Mouse (Mus musculus): ENCODE results near the gene BC028528. TPM values are rescaled to one million over a fixed set of nuclear protein-coding genes. Genes with fewer than 3 reads are reported as not detected.

BC028528 gene
- polyA plus RNA-seq, 1 experiment from 2014 or later: 26.3 TPM

DNA sequence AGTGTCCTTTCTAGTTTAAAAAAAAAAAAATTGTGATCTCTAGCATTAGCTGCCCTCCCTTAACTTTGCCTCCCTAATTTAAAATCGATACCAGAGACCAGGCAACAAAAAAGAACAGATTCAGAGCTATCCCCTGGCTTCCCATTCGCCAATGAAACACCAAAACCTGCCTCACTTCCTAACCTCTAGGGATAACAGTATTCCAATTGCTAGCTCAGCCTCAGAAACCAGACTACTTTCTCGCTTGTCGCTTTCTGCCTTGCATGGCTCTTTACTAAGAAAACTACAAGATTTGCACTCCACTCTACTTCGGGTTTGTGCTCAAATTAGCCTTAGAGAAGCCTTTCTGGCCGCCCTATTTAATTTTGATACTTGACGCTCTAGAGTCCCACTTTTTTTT is 35.7 kb downstream of the BC028528 start:
- H3K4me2 ChIP-seq: peak overlapping the region; percentile 93

DNA sequence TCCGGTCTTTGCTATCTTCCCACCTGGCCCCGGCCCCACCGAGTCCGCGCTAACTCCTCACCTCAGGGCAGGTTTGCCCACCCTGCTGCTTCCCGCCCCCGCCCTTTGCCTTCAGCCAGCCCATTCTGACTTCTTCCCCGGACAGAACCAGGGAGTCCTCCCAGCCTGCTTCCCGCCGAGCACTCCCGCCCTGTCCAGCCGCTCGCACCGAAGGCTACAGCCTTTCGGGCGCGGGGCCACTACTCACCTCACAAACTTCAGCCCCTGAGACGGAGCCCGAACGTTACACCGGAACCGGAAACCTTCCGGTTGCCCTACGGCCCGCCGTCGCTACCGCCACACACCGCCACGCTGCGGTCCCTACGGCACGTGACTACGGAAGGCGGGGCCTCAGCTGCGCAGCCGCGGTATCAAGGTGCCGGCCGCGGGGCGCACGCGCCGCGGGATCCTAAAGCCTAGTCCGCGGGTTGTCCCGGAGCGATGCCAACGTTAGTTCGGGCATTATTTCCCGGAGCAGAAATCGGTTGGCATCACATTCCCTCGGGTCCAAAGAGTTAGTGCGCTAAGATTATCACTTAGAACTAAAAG is 36.2 kb downstream of the BC028528 start, which contains the start of gene Prpf3:
TSS of gene Prpf3 (minus strand) at position 384 of the 588 bp plus-strand sequence.
- peaks cover 6% of the 10 kb centered on the region for H3K4me1 ChIP-seq (replicated peaks)
- peak; percentile 98 for ATAC-seq (ENCODE audit: insufficient number of reproducible peaks, low FRiP score)
- peak within 1 kb of the TSS; percentile 96 for H3K4me3 ChIP-seq
- peak within 1 kb of the TSS; percentile 95 for H3K9ac ChIP-seq
- under 1% methylated on average over 56 of the region's 56 CpGs for WGBS
- H3K9me3 ChIP-seq (replicated peaks): no peaks in the 10 kb centered on the region
- H3K27me3 ChIP-seq (replicated peaks): no peaks in the 10 kb centered on the region
- H3K4me2 ChIP-seq: peak within 1 kb of the TSS; percentile 93
- peak within 1 kb of the TSS; percentile 78 for H3K27ac ChIP-seq (ENCODE audit: poor library complexity, severe bottlenecking)
- H3K36me3 ChIP-seq: peaks cover 25% of the 10 kb centered on the region

More for the DNA sequence above, 35.7 kb downstream of the BC028528 start:
- Histone ChIP-seq H3K36me3 (peaks cover 22% of the 10 kb centered on the region), H3K9ac (peak overlapping the region; percentile 95), H3K4me3 (peak overlapping the region; percentile 96), H3K27me3 (replicated peaks) (no peaks in the 10 kb centered on the region), H3K9me3 (replicated peaks) (no peaks in the 10 kb centered on the region), H3K27ac (ENCODE audit: poor library complexity, severe bottlenecking) (peak overlapping the region; percentile 65; the same call in 1 of the 2 replicates), H3K4me1 (replicated peaks) (peaks cover 2% of the 10 kb centered on the region; the same call in 1 of the 2 replicates)
- no peak for ATAC-seq (ENCODE audit: insufficient number of reproducible peaks, low FRiP score)
- WGBS: 21% methylated on average over 7 of the region's 7 CpGs

DNA sequence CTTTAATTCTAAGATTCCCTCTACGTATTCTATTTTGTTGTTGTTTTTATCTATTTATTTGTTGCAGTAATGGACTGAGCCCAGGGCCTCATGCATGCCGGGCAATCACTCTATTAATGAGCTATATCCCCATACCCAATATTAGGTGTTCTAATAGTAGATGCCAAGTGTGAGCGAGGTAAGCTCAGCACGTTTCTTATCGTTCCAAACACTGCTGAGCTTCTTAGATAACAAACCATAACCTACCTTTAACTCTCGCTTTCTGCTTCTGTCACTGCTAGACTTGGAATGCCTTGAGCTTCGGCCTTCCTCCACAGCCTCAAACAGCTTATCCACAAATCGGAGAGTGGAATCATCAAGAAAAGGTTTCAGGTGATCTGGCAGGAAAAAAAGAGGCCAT is 40.5 kb downstream of the BC028528 start:
- no peak for ATAC-seq (ENCODE audit: insufficient number of reproducible peaks, low FRiP score)
- Histone ChIP-seq H3K4me1 (replicated peaks) (peaks cover 10% of the 10 kb centered on the region), H3K36me3 (peaks cover 66% of the 10 kb centered on the region), H3K4me2 (no peak overlapping the region), H3K27me3 (replicated peaks) (no peaks in the 10 kb centered on the region), H3K9ac (no peak overlapping the region), H3K9me3 (replicated peaks) (no peaks in the 10 kb centered on the region), H3K4me3 (no peak overlapping the region), H3K27ac (ENCODE audit: poor library complexity, severe bottlenecking) (no peak overlapping the region)
- 86% methylated on average over 8 of the region's 8 CpGs for WGBS

DNA sequence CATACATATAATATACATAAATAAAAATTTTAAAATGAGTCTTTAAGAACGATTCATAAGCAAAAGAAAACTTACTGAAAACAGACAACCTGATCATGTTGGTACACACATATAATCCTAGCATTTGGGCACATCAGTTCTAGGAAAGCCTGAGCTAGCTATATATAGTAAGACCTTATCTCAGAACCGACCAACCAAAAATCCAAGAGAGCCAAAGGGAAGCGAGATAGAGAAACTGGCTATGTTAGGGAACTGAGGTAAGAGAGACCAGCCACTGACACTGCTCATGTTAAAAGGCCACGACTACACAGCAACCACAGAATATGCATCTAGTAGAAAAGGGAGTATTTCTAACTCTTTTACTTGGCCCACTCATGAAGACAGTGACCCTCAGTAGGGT is 41.2 kb downstream of the BC028528 start:
- Histone ChIP-seq H3K4me1 (replicated peaks) (peaks cover 10% of the 10 kb centered on the region), H3K9ac (no peak overlapping the region), H3K27me3 (replicated peaks) (no peaks in the 10 kb centered on the region), H3K4me3 (no peak overlapping the region), H3K27ac (ENCODE audit: poor library complexity, severe bottlenecking) (peak overlapping the region; percentile 51), H3K9me3 (replicated peaks) (no peaks in the 10 kb centered on the region), H3K36me3 (peaks cover 73% of the 10 kb centered on the region), H3K4me2 (no peak overlapping the region)
- ATAC-seq (ENCODE audit: insufficient number of reproducible peaks, low FRiP score): no peak
- 37% methylated on average over 4 of the region's 4 CpGs for WGBS

DNA sequence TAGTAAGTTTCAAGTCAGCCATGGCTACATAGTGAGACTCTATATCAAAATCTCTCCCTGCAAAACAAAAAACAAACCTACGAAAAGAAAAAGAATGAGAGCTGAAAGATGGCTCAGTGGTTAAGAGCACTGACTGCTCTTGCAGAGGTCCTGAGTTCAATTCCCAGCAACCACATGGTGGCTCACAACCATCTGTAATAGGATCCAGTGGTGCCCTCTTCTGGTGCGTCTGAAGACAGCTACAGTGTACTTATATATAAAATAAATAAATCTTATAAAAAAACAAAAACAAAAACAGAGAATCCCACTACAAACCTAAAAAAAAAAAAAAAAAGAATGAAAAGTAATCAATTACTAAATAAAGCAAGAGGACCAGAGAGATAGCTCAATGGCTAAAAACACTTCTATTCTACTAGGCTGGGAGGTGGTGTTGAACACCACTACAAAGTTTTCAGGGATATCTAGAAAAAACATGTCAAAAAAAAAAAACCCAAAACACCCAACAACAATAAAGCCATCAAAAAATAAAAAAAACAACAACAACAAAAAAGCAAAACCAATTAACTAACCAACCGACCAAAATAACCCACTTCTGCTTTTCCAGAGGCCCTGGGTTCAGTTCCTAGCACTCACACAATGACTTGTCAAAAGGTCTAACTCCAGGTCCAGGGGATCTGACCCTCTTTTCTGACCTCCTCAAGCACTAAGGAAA is 49.1 kb downstream of the BC028528 start:
- Histone ChIP-seq H3K4me2 (no peak overlapping the region), H3K4me1 (replicated peaks) (no peaks in the 10 kb centered on the region), H3K9me3 (replicated peaks) (no peaks in the 10 kb centered on the region), H3K36me3 (peaks cover 79% of the 10 kb centered on the region), H3K27me3 (replicated peaks) (no peaks in the 10 kb centered on the region), H3K27ac (ENCODE audit: poor library complexity, severe bottlenecking) (no peak overlapping the region), H3K4me3 (no peak overlapping the region), H3K9ac (no peak overlapping the region)
- ATAC-seq (ENCODE audit: insufficient number of reproducible peaks, low FRiP score): no peak
- 88% methylated on average over 3 of the region's 3 CpGs for WGBS

DNA sequence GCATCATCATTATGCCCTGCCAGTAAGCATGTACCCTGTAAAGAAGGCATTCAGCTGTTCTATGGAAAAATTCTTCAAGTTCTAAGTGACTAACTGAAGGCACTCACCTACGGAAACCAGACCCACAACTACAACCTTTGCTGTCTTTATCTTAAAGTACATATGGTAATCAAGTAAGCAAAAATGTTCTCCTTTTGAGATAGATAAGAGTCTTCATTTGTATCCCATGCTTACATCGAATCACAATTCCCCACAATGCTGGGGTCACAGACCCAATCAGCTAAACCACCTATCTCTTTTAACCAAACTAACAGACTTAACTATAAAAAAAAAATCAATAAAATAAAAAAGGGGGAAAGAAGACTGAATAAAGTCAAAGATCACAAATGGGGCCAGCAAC is 52.6 kb downstream of the BC028528 start:
- no peak for ATAC-seq (ENCODE audit: insufficient number of reproducible peaks, low FRiP score)

More for the DNA sequence above, 52.6 kb downstream of the BC028528 start:
- Histone ChIP-seq H3K27me3 (replicated peaks) (no peaks in the 10 kb centered on the region), H3K4me3 (no peak overlapping the region), H3K9me3 (replicated peaks) (no peaks in the 10 kb centered on the region), H3K36me3 (peaks cover 77% of the 10 kb centered on the region), H3K4me1 (replicated peaks) (no peaks in the 10 kb centered on the region), H3K4me2 (no peak overlapping the region), H3K9ac (no peak overlapping the region), H3K27ac (ENCODE audit: poor library complexity, severe bottlenecking) (no peak overlapping the region)
- WGBS: 86% methylated on average over 2 of the region's 2 CpGs

Other genes with a start within 250 kb of the BC028528 start
- 65.2 and 66.9 TPM in 2 replicates for gene Mcl1, start 233.2 kb downstream of the BC028528 start, polyA plus RNA-seq (2016; fragmentation: Nextera tagmentation; extraction: Ambion mirVana)
- gene Adamtsl4, start 204.1 kb downstream of the BC028528 start, polyA plus RNA-seq (2016; fragmentation: Nextera tagmentation; extraction: Ambion mirVana): 4.3 and 4.9 TPM in 2 replicates
- gene Ecm1, start 152.4 kb downstream of the BC028528 start, polyA plus RNA-seq (2016; fragmentation: Nextera tagmentation; extraction: Ambion mirVana): 82.4 and 90.1 TPM in 2 replicates
- 43.6 TPM in 2 replicates for gene Tars2, start 131.8 kb downstream of the BC028528 start, polyA plus RNA-seq (2016; fragmentation: Nextera tagmentation; extraction: Ambion mirVana)
- gene Rprd2, start 73.1 kb downstream of the BC028528 start, polyA plus RNA-seq (2016; fragmentation: Nextera tagmentation; extraction: Ambion mirVana): 25.5 and 25.9 TPM in 2 replicates
- gene Prpf3, start 36.1 kb downstream of the BC028528 start, polyA plus RNA-seq (2016; fragmentation: Nextera tagmentation; extraction: Ambion mirVana): 36.6 and 36.7 TPM in 2 replicates
- gene Mrps21, start 20.5 kb downstream of the BC028528 start, polyA plus RNA-seq (2016; fragmentation: Nextera tagmentation; extraction: Ambion mirVana): 405 and 408 TPM in 2 replicates
- 5.5 and 6.8 TPM in 2 replicates for gene Ciart, start 9.8 kb downstream of the BC028528 start, polyA plus RNA-seq (2016; fragmentation: Nextera tagmentation; extraction: Ambion mirVana)
- 31.8 and 33.8 TPM in 2 replicates for gene Aph1a, start 2.0 kb upstream of the BC028528 start, polyA plus RNA-seq (2016; fragmentation: Nextera tagmentation; extraction: Ambion mirVana)
- 24.7 and 26.3 TPM in 2 replicates for gene Car14, start 12.7 kb upstream of the BC028528 start, polyA plus RNA-seq (2016; fragmentation: Nextera tagmentation; extraction: Ambion mirVana)
- gene Anp32e, start 37.2 kb upstream of the BC028528 start, polyA plus RNA-seq (2016; fragmentation: Nextera tagmentation; extraction: Ambion mirVana): 222 and 229 TPM in 2 replicates
- 76.1 and 80.8 TPM in 2 replicates for gene Plekho1, start 104.0 kb upstream of the BC028528 start, polyA plus RNA-seq (2016; fragmentation: Nextera tagmentation; extraction: Ambion mirVana)
- gene Vps45, start 166.5 kb upstream of the BC028528 start, polyA plus RNA-seq (2016; fragmentation: Nextera tagmentation; extraction: Ambion mirVana): 30.0 and 32.8 TPM in 2 replicates
- gene Otud7b, start 212.5 kb upstream of the BC028528 start, polyA plus RNA-seq (2016; fragmentation: Nextera tagmentation; extraction: Ambion mirVana): 20.7 and 22.2 TPM in 2 replicates